Mouse (Mus musculus) right cerebral cortex, postnatal 25 days (tissue): ENCODE results near the gene Lmx1b.

Source experiments
- DNase-seq: peaks from one replicate; pipeline ENCODE4 v3.0.0; 2022

The Lmx1b gene

GRCm38 (mm10) chr2:33640171-33640721 lies at the start of gene Lmx1b:
Gene Lmx1b (minus strand): TSS chr2:33640511.
- DNase-seq: no peak

DNA sequence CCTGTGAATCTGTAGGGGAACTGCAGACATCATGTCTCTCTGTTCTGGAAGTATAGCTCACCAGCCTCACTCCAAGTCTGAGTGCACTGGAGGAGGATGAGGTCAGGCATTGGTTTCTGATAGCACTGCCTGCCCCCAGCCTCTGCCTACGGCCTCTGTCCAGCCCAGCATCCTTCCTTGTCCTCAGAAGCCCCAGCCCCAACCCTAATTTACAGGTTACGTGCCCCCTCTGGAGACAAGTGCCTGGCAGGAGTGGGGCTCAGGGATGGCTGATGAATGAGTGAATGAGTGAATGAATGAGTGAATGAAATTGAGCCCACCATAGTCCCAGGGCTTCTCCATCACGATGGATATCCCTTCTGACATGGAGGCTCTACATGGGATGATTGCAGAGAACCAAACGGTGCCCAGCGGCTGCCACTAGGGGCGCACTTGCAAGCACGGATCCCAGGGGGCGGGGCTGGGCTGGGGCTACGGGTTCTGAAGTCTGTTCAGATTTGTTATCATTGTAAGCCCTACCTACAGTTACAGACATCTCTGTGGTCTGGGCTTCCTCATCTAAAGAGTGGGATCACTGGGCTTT lies 49.7 kb upstream of the Lmx1b start:
- no peak for DNase-seq

- DNase-seq: no peak
Observed at GRCm38 (mm10) chr2:33689155-33689879, 49.0 kb upstream of the Lmx1b start.

- no peak for DNase-seq
Observed at GRCm38 (mm10) chr2:33683594-33683993, 43.3 kb upstream of the Lmx1b start.

- no peak for DNase-seq
Observed at GRCm38 (mm10) chr2:33683095-33683494, 42.8 kb upstream of the Lmx1b start.

- DNase-seq: peak; percentile 44
Observed at GRCm38 (mm10) chr2:33682219-33682618, 41.9 kb upstream of the Lmx1b start.

DNA sequence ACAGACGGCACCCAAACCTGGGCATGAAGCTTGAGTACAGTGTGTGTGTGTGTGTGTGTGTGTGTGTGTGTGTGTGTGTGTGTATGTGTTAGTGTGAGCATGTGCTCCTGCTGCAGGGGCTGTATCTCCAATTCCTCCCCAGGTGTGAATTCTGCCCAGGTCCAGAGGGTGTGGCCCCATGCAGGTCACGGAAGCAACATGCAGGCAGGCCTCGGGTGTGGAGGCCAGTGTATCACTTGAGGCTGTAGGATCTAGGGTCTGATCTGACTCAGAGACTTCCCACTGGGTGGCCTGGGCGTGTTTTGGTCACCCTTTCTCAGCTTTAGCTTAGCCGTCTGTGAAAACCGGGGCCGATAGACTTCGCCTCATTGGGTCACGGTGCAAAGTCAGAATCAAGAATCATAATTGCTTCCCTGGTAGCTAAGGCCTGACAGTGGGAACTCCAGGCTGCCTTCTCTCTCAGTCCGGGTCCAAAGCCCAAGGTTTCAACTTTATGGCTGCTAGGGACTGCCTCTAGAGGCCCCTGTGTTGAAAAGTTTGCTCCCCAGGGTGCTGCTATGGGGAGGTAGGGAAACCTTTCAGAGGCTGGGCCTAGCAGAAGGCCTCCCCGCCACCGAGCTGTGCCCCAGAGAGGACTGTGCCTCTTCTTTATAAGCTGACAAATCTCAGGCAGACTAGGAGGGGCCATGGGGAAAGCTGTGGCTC lies 38.8 kb upstream of the Lmx1b start:
- no peak for DNase-seq

- no peak for DNase-seq
Observed at GRCm38 (mm10) chr2:33672701-33673472, 32.6 kb upstream of the Lmx1b start.

- DNase-seq: no peak
Observed at GRCm38 (mm10) chr2:33668741-33669140, 28.4 kb upstream of the Lmx1b start.

- DNase-seq: no peak
Observed at GRCm38 (mm10) chr2:33666388-33666945, 26.2 kb upstream of the Lmx1b start.

- DNase-seq: no peak
Observed at GRCm38 (mm10) chr2:33665363-33666058, 25.2 kb upstream of the Lmx1b start.

GRCm38 (mm10) chr2:33664661-33665060 lies 24.4 kb upstream of the Lmx1b start:
- DNase-seq: no peak

GRCm38 (mm10) chr2:33659288-33659629 lies 18.9 kb upstream of the Lmx1b start:
- DNase-seq: no peak

GRCm38 (mm10) chr2:33658602-33659287 lies 18.4 kb upstream of the Lmx1b start:
- no peak for DNase-seq

GRCm38 (mm10) chr2:33652517-33653198 lies 12.3 kb upstream of the Lmx1b start:
- DNase-seq: no peak

DNA sequence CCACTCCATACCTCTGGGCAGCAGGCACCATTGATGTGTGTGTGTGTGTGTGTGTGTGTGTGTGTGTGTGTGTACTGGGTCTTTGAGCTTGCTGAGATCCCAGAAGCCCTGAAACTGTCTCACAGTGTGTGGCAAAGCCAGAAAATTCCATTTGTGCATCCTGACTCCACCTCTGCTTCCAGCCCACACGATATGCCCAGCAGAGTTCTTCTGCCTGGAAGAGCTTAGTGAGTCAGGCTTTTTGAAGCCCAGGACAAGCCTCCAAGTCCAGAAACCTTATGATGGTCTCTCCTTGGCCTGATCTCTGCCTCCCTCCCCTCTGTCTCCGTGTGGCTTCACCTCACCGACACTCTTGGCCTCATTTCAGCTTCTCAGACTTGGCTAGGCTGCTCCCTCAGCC lies 9.1 kb upstream of the Lmx1b start:
- DNase-seq: no peak

DNA sequence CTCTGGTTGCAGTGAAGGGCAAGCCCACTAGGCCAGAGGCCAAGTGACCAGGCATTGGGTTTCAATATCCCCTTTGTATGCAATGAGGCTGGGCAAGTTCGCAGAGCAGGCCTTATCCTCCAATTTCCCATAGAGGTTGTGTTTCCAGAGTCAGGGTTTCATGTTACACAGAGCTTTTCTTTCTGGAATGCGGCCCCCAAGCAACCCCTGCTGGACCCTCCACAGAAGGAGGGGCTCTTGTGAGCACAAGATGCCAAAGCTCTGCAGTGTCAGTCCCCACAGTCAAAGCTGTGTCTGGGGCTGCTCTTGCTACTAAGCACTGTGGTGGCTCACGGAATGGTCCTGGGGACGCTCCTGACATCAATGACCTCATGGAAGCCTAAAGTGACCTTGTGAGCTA lies 8.6 kb upstream of the Lmx1b start:
- no peak for DNase-seq

DNA sequence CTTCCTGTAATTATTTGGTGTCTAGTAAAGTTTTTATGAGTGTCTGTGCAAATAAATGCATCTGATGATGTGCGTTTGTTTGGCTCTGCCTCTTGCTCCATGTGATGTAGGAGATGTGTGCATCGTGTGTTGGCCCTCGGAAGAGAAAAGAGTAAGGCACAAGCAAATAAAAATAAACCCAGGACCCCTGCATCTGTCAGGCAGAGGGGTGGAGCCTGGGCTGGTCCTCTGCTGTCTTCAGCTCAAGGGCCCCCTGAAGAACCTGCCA lies 5.9 kb upstream of the Lmx1b start:
- no peak for DNase-seq

DNA sequence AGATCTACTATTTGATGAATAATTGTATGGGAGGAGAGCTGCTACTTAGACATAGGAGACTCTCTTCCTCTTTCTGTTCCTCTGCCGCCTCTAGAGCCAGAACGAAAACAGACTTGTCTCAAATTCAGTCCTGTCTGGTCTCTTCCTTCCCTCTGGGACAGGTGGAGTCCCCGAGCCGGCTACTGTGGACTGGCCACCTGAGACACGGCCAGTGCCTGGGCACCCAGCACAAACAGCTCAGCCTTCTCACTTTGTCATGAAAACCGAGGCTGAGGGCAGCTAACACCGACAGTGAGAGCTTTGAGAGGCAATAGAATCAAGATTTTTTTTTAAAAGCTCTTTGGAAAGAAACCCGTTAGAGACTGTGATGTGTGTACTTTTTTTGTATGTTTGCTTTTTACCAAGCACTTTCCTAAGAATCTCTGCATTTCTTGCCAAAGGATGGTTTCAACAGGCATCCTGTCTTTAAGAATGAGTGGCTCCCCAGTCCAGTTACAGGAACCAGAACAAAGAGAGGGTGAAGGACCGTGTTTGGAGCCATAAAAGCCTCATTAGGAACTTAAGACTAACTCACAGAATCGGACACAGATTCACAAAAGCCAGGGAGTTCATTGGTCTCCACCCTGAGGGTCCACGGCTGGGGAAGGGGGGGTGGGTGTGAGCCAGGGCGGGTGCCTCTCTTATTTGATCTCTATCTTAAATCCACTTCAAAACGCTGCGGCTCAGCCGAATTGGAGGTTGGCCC lies 5.4 kb upstream of the Lmx1b start:
- no peak for DNase-seq
